Mouse (Mus musculus) midbrain, embryonic 13.5 days (tissue): ENCODE data around the gene Itga8. TPM values are rescaled to one million over a fixed set of nuclear protein-coding genes. Genes with fewer than 3 reads are reported as not detected.

ENCODE experiments used
- ATAC-seq: fragments of 200-750 bp; cut with Nextera tagmentation; 2 replicates; pipeline ENCODE4 v1.8.0; 2017; ENCODE audit warnings: mild to moderate bottlenecking, moderate TSS enrichment, moderate library complexity
- H3K27ac ChIP-seq: fragments of 300-500 bp; sonication (generic); 2 replicates; pipeline ENCODE4 v1.5.1; 2015; ENCODE audit warnings: inconsistent platforms, mild to moderate bottlenecking, moderate library complexity
- H3K27me3 ChIP-seq: fragments of 300-500 bp; sonication (generic); 2 replicates; pipeline ENCODE4 v1.6.1; 2015; ENCODE audit warnings: mild to moderate bottlenecking, inconsistent platforms
- H3K36me3 ChIP-seq: fragments of 300-500 bp; sonication (generic); 2 replicates; pipeline ENCODE4 v1.6.1; 2015; ENCODE audit warnings: mild to moderate bottlenecking, inconsistent platforms
- H3K4me1 ChIP-seq: fragments of 300-500 bp; sonication (generic); replicated peaks from 2 replicates; pipeline ENCODE4 v1.6.1; 2015; ENCODE audit warnings: inconsistent platforms
- H3K4me2 ChIP-seq: fragments of 300-500 bp; sonication (generic); replicated peaks from 2 replicates; pipeline ENCODE4 v1.6.1; 2015; ENCODE audit warnings: moderate library complexity, mild to moderate bottlenecking, inconsistent platforms
- H3K4me3 ChIP-seq: fragments of 300-500 bp; sonication (generic); replicated peaks from 2 replicates; pipeline ENCODE4 v1.5.1; 2015; ENCODE audit warnings: mild to moderate bottlenecking, inconsistent platforms
- H3K9ac ChIP-seq: fragments of 300-500 bp; sonication (generic); replicated peaks from 2 replicates; pipeline ENCODE4 v1.6.1; 2015; ENCODE audit warnings: mild to moderate bottlenecking, inconsistent platforms
- H3K9me3 ChIP-seq: fragments of 300-500 bp; sonication (generic); 2 replicates; pipeline ENCODE4 v1.6.1; 2016; ENCODE audit warnings: mild to moderate bottlenecking, inconsistent platforms
- WGBS: fragments of 180-500 bp; shearing (Covaris S2); methylation state at CpG from one replicate; pipeline ENCODE4 v1.1.7; 2015; 5-methylcytosine and 5-hydroxymethylcytosine counted together
- polyA plus RNA-seq: library from polyadenylated mRNA; unstranded; fragments of >200 nt; fragmentation: Nextera tagmentation; extraction: Ambion mirVana; gene quantifications from 2 replicates; pipeline ENCODE4 v1.2.1, GENCODE M21; 2015

The Itga8 gene
- polyA plus RNA-seq, 1 experiment from 2014 or later, result 1.7 TPM

DNA sequence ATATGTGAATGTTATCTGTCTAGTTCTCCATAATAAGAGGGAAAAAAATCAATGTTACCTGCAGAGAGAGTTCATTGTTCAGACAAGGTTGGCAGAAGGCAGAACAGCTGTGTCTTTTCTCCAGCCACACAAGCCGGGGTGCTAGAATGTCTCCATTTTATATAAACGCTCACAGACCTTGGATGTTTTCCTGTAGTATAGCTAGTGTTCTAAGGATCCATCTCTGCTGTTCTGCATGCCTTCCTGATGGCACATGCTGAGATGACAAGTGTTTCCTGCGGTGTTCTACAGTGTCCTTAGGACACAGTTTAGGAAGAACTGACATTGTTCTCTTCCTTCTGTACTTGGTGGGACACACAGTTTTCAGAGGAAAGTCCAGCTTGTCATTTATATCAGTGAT is 192.4 kb downstream of the Itga8 start:
- Histone ChIP-seq H3K9ac (no peak overlapping the region), H3K9me3 (no peaks in the 10 kb centered on the region), H3K4me3 (no peak overlapping the region), H3K27ac (no peak overlapping the region), H3K27me3 (no peaks in the 10 kb centered on the region), H3K4me2 (no peak overlapping the region), H3K4me1 (no peaks in the 10 kb centered on the region), H3K36me3 (no peaks in the 10 kb centered on the region)
- ATAC-seq, result no peak
- WGBS, result 91% methylated on average over 3 of the region's 3 CpGs

DNA sequence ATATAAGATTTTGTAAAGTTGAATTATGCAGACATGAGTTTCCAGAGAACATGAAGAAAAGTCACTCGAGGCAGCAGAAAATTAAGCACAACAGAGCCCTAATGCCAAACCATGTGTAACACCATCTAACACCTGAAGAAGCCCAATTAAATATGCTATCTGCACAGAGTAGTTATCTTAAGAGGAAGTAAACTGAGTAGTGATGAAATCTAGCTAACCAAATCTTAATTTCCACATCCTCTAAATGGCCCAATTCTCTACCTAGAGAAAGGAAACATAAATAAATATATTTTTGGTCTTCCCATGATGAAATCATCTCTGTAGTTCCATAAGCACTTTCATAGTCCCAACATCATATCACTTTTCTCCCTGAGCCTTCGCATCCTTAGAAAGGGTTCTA is 193.4 kb downstream of the Itga8 start:
- Histone ChIP-seq H3K27me3 (no peaks in the 10 kb centered on the region), H3K9ac (no peak overlapping the region), H3K9me3 (no peaks in the 10 kb centered on the region), H3K4me3 (no peak overlapping the region), H3K36me3 (no peaks in the 10 kb centered on the region), H3K27ac (no peak overlapping the region), H3K4me1 (no peaks in the 10 kb centered on the region), H3K4me2 (no peak overlapping the region)
- no peak for ATAC-seq
- WGBS, result 84% methylated on average over 2 of the region's 2 CpGs

DNA sequence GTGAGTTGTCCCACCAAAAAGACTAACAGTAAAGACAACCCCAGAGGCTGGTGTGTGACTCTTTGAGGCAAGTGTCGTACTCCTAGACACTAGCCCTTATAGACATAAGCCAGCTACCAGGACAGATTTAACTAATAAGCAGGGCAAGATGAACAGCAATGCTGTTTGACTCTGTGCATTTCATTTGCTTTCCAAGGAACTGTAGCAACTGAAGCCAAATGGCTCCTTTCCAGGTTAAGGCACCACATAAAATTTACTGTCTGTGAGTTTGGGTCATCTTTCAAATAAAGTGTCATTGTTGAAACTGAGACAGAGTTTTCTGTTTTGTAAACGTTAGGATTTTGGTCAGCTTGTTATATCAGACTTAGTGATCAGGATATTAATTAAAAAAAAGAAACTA is 194.5 kb downstream of the Itga8 start:
- no peaks in the 10 kb centered on the region for H3K4me1 ChIP-seq
- H3K9me3 ChIP-seq, result no peaks in the 10 kb centered on the region
- H3K4me3 ChIP-seq, result no peak overlapping the region
- no peak overlapping the region for H3K4me2 ChIP-seq
- no peak for ATAC-seq
- H3K9ac ChIP-seq, result no peak overlapping the region
- WGBS, result 77% methylated on average over 2 of the region's 2 CpGs
- H3K27me3 ChIP-seq, result no peaks in the 10 kb centered on the region
- no peak overlapping the region for H3K27ac ChIP-seq
- no peaks in the 10 kb centered on the region for H3K36me3 ChIP-seq

DNA sequence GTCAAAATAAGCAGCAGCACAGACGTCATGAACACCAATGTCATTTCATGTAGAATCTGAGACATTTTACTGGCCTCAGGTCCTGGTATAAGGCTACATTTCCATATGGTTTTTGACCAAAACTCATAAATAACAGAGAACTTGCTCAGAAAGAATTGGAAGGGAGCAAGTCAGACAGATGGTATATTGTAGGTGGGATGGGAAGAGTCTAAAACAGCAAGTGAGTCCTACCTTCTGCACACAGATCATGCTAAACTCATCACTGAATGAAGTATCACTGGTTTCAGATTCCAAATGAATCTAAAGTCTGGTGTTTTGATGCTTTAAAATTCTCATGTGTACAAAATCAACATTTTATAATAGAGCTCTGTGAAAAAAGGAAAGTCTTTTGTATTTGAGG is 198.5 kb downstream of the Itga8 start:
- H3K9ac ChIP-seq, result no peak overlapping the region
- H3K4me3 ChIP-seq, result no peak overlapping the region
- ATAC-seq, result no peak
- H3K4me2 ChIP-seq, result no peak overlapping the region
- H3K27me3 ChIP-seq, result no peaks in the 10 kb centered on the region
- H3K9me3 ChIP-seq, result no peaks in the 10 kb centered on the region
- no peaks in the 10 kb centered on the region for H3K4me1 ChIP-seq
- WGBS, result 76% methylated on average over 1 of the region's 1 CpGs
- H3K27ac ChIP-seq, result no peak overlapping the region
- H3K36me3 ChIP-seq, result no peaks in the 10 kb centered on the region

DNA sequence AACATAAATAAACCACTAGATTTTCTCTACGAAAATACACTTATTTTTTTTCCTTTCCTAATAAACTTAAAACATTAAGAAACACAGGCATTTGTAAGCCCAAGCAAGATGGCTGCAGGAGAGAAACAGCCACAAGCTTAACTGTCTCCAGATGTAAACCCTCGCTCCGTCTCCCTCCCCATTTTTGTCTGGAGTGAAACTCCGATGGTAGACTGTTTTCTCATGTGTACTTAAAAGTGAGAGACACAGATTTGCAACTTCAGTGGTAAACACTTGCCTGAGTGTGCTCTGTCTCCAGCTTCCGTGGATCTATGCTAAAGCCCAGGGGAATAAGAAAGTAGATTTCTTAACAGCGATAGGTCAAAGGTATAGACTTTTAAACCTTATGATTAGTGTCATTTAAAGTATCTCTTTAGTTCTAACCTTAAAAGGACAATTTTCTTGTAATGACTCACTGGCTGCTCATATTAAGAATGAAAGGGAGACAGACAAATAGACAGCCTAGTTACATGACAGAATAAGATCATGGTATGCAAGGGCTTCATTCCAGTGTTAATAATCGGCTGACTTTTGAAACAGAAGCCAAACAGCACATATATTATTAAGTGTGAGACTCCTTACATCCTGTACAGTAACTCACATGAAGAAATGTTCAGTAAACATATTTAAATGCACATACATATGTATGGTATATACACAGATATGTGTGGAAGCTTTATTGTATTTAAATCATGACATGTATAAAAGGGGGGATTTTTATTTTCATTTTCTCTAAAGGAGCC is 209.3 kb downstream of the Itga8 start:
- Histone ChIP-seq H3K4me1 (no peaks in the 10 kb centered on the region), H3K36me3 (no peaks in the 10 kb centered on the region), H3K27me3 (no peaks in the 10 kb centered on the region), H3K9me3 (no peaks in the 10 kb centered on the region), H3K4me2 (no peak overlapping the region), H3K27ac (no peak overlapping the region), H3K9ac (no peak overlapping the region), H3K4me3 (no peak overlapping the region)
- WGBS, result 80% methylated on average over 7 of the region's 7 CpGs
- ATAC-seq, result no peak

DNA sequence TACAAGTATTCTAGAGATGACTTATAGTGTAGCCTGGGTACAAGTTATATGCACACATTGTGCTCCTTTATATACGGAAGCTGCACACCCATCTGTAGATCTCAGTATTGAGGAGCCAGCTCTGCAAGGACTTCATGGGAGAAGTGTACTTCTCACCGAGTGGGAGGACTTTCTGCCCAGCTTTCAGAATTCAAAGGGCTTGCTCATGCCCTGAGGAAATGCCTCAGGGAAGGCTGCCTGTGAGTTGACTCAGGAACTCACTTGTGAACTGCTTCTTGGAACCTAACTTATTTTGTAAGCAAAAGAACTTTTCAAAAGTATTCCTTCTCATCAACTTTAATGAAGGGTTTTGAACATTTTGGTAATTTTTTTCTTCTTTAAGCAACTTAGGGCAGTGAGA is 210.7 kb downstream of the Itga8 start:
- Histone ChIP-seq H3K9me3 (no peaks in the 10 kb centered on the region), H3K4me3 (no peak overlapping the region), H3K4me1 (no peaks in the 10 kb centered on the region), H3K27ac (no peak overlapping the region), H3K27me3 (no peaks in the 10 kb centered on the region), H3K36me3 (no peaks in the 10 kb centered on the region), H3K4me2 (no peak overlapping the region), H3K9ac (no peak overlapping the region)
- WGBS, result 81% methylated on average over 2 of the region's 2 CpGs
- ATAC-seq, result no peak

DNA sequence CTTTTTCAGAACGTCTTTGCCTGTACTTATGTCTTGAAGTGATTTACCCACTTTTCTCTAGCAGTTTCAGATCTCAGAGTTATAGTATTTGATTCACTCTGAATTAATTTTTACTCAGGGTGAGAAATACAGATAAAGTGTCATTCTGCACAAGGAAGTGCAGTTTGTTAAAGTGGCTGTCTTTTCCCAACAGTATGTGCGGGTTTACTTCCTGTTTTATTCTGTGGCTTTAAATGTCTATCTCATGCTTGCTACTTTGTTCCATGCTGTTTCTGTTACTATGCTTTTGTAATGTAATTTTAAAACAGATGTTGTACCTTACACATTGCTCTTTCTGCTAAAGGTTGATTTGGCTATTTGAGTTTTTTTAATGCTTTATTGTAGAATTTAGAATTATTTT is 216.2 kb downstream of the Itga8 start:
- Histone ChIP-seq H3K36me3 (no peaks in the 10 kb centered on the region), H3K9ac (no peak overlapping the region), H3K4me2 (no peak overlapping the region), H3K27me3 (no peaks in the 10 kb centered on the region), H3K27ac (no peak overlapping the region), H3K4me1 (no peaks in the 10 kb centered on the region), H3K9me3 (no peaks in the 10 kb centered on the region), H3K4me3 (no peak overlapping the region)
- ATAC-seq, result no peak
- WGBS, result 91% methylated on average over 2 of the region's 2 CpGs

DNA sequence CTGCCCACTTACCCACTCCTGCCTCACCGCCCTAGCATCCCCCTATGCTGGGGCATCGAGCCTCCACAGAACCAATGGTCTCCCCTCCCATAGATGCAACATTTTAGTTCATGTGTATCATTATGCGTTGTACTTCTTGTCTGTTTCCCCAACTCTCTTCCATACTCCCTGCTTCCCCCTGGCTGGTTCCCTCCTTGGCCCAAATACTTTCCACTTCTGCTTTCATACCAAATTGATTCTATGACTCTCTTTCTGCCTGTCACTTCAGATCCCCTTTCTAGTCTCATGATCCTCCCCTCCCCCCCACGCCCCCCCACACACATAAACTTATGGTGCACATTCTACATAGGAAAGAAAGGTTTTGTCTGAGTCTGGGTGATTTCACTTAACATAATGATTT is 217.4 kb downstream of the Itga8 start:
- Histone ChIP-seq H3K9ac (no peak overlapping the region), H3K9me3 (no peaks in the 10 kb centered on the region), H3K27ac (no peak overlapping the region), H3K4me2 (no peak overlapping the region), H3K4me3 (no peak overlapping the region), H3K4me1 (no peaks in the 10 kb centered on the region), H3K27me3 (no peaks in the 10 kb centered on the region), H3K36me3 (no peaks in the 10 kb centered on the region)
- 84% methylated on average over 4 of the region's 4 CpGs for WGBS
- ATAC-seq, result no peak

DNA sequence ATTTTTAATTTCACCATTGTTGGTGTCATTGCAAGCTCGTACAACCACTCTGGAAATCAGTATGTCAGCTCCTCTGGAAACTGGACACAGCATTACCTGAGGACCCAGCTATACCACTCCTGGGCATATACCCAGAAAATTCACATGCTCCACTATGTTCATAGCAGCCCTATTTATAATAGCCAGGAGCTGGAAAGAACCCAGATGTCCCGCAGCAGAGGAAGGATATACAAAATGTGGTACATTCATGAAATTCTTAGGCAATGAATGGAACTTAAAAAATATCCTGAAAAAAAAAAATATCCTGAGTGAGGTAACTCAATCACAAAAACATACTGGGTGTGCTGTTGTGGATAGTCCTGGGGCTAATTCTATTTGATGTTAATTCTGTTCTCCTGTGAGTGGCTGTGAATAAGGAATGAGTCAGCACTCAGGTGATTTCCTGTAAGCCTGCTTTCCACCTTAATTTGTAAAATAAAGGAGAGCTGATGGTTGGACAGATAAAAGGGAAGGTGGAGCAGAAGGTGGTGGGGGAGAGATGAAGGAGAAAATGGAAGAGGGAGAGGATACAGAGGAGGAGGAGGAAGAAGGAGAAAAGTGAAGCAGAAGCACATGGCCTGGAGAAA is 224.3 kb downstream of the Itga8 start:
- Histone ChIP-seq H3K4me2 (no peak overlapping the region), H3K36me3 (no peaks in the 10 kb centered on the region), H3K4me3 (no peak overlapping the region), H3K9ac (no peak overlapping the region), H3K9me3 (no peaks in the 10 kb centered on the region), H3K27me3 (no peaks in the 10 kb centered on the region), H3K4me1 (no peaks in the 10 kb centered on the region), H3K27ac (no peak overlapping the region)
- no peak for ATAC-seq
- WGBS, result 88% methylated on average over 2 of the region's 2 CpGs

DNA sequence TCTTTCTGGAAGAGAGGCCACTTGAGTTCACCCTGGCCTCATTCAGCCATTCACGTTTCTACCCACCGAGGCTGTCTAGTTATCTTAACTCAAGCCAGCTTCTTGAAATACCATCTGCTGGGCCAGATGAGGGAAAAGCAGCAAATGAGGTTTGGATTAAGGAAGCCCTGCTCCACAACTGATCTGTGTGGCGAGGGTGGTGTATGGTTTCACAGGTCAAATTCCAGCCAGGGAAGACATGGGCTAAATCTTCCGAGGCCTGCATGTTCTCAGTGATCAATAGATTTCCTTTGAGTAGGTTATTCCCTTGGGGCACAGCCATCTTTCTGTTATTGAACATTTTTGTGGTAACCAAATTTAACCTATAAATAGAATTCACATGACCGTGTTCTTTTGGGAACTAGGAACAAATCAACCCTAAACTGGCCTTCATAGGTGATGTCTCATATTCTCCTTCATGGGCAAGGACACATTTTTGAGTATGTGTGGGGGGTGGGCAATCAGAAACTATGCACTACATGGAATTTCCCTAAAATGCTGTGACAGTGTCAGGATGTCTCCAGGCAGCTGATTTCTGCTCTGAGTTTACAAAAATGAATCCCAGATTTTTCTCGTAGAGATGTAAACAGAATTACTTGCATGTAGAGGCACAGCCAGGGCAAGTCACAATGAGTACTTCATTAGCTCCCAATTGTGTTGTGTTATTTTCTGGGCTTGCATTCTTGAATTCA is 235.9 kb downstream of the Itga8 start:
- no peak for ATAC-seq
- no peaks in the 10 kb centered on the region for H3K9me3 ChIP-seq
- H3K4me3 ChIP-seq, result no peak overlapping the region
- 83% methylated on average over 6 of the region's 6 CpGs for WGBS
- no peak overlapping the region for H3K9ac ChIP-seq
- no peak overlapping the region for H3K4me2 ChIP-seq
- H3K27ac ChIP-seq, result no peak overlapping the region
- no peaks in the 10 kb centered on the region for H3K36me3 ChIP-seq
- no peaks in the 10 kb centered on the region for H3K27me3 ChIP-seq
- H3K4me1 ChIP-seq, result no peaks in the 10 kb centered on the region

DNA sequence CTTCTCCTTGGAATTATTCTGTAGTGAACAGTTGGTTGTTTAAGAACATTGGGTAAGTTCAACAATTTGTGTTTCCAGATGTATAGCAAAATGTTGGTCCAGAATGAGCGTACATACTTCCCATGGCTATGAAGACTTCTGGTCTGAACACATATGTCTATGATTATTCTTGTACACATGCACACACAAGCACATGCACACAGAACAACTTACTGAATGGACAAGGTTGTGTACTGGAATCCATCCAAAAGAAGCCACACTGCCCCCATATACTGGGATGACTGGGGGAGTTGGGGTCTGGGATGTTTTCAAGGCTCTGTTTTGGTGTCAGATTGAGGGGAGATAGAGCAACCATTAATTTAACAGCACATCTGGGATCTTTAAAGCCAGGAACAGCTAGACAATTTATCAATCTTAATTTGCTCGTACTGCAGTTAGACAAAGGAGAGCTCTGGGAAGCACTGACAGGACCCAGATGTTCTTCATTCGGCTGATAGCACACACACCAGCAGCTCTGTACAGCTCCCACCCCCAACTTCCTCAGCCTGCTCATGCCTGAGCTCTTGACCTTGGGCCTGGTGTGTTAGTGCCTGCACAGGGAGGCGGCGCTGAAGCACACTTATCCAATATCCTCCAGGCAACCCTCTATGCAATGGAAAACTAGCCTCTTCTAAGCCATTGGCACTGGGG is 241.5 kb downstream of the Itga8 start:
- Histone ChIP-seq H3K36me3 (no peaks in the 10 kb centered on the region), H3K9ac (no peak overlapping the region), H3K4me3 (no peak overlapping the region), H3K27ac (no peak overlapping the region), H3K27me3 (no peaks in the 10 kb centered on the region), H3K4me2 (no peak overlapping the region), H3K4me1 (no peaks in the 10 kb centered on the region), H3K9me3 (no peaks in the 10 kb centered on the region)
- ATAC-seq, result no peak
- whole genome bisulfite sequencing, result 82% methylated on average over 5 of the region's 5 CpGs
